Mouse (Mus musculus) neutrophil, adult 65 days (primary cell): ENCODE measurements around the gene Rufy4. TPM values are rescaled to one million over a fixed set of nuclear protein-coding genes. Genes with fewer than 3 reads are reported as not detected.

Experiments
- total RNA-seq: library from RNA; stranded (reverse); gene quantifications from 2 replicates; pipeline ENCODE4 v1.2.4, GENCODE M21; 2023

Gene Rufy4
- total RNA-seq: 4.3 and 6.5 TPM in 2 replicates

DNA sequence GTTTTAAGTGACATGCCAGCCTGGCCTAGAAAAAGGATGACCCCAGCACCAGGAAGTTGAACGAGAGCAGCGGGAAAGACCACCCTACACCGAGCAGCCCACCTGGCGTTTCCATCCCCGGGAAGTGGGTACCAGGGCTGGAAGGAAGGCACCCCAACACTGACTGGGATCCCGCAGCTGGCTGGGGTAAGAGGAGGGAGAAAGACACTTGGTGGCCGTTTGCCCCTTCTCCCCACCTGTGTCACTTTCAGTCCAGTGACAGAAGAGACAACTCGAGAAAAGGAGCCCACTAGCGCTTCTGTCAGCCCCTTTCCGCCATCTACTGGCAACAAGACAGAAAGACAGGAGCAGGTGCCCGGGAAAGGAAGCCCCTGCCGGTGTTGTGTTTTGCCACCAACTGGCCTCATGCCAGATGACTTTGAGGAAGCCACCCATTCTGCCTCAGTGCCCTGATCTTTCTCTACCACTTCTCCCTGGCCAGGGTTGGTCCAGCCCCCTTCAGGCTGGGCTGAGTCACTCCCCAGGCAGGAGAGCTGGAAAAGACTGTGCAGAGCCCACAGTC is at the start of gene Rufy4:
TSS of gene Rufy4 (plus strand) at position 551 of the 562 bp plus-strand sequence.

GRCm38 (mm10) chr1:74124021-74124981 is 1.0 kb upstream of the Rufy4 start, which contains the start of gene Tns1:
Tns1 (minus strand) TSS chr1:74124449.

GRCm38 (mm10) chr1:74153461-74154184 is 28.3 kb downstream of the Rufy4 start, which contains the start of gene Cxcr2:
Cxcr2 (plus strand) TSS chr1:74153989.

DNA sequence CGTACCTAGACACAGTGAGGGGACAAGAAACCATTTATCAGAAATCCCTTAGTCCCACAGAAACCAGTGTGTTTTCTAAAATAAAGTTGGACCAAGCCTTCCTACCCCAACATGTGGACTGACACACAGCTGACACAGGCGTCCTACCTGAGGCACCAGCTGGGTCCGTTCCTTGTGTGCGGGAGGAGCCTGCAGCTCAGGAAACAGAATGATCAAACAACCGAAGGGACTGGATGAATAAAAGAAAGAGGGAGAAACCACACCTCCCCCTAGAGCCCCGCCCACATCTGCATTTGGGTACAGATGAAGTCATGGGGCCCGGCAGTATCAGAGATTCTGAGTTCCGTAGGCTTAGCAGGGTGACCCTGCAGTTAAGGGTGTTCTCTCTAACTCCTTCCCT is 69.1 kb downstream of the Rufy4 start, which contains the start of gene Cxcr1:
TSS of gene Cxcr1 (minus strand) at position 187 of the 400 bp plus-strand sequence.

Other genes with a start within 250 kb of the Rufy4 start
- gene Tns1, start 1.1 kb upstream of the Rufy4 start, total RNA-seq: 11.3 and 11.8 TPM in 2 replicates
- gene Cxcr2, start 28.4 kb downstream of the Rufy4 start, total RNA-seq: 360 and 394 TPM in 2 replicates
- 0.95 and 1.3 TPM in 2 replicates for gene Cxcr1, start 69.1 kb downstream of the Rufy4 start, total RNA-seq
- gene Arpc2, start 110.5 kb downstream of the Rufy4 start, total RNA-seq: 697 and 747 TPM in 2 replicates
- 0.76 TPM in 1 of 2 replicates, not detected in the other for gene Gpbar1, start 153.0 kb downstream of the Rufy4 start, total RNA-seq
- gene Aamp, start 159.2 kb downstream of the Rufy4 start, total RNA-seq: 66.6 and 76.4 TPM in 2 replicates
- 7.8 and 10.5 TPM in 2 replicates for gene Pnkd, start 159.4 kb downstream of the Rufy4 start, total RNA-seq
- 22.5 and 25.0 TPM in 2 replicates for gene Tmbim1, start 180.1 kb downstream of the Rufy4 start, total RNA-seq
- gene Catip, start 236.6 kb downstream of the Rufy4 start, total RNA-seq: not detected in 2 replicates
- 247 and 304 TPM in 2 replicates for gene Slc11a1, start 249.7 kb downstream of the Rufy4 start, total RNA-seq